Mouse (Mus musculus): ENCODE measurements around the gene Pilrb2. TPM values are rescaled to one million over a fixed set of nuclear protein-coding genes. Genes with fewer than 3 reads are reported as not detected.
"Not testable (repeated sequence)": the region's sequence is repeated elsewhere in the genome, so short reads cannot be mapped to it uniquely, and the experiment has no call there.

Gene Pilrb2
- polyA plus RNA-seq, 1 experiment from 2014 or later = not detected

- H3K27me3 ChIP-seq (replicated peaks; ENCODE audit: low read depth, poor library complexity, severe bottlenecking); H3K9me3 ChIP-seq; H3K27ac ChIP-seq (replicated peaks); H3K4me1 ChIP-seq; H3K36me3 ChIP-seq (replicated peaks); DNase-seq (ENCODE audit: low spot score); H3K4me3 ChIP-seq: not testable (repeated sequence)
- 82% methylated on average over 2 of the region's 2 CpGs for WGBS
These were observed 3.0 kb downstream of the Pilrb2 start for GRCm38 (mm10) chr5:137868600-137868999.

GRCm38 (mm10) chr5:137864008-137864407, 7.6 kb downstream of the Pilrb2 start:
- H3K9me3 ChIP-seq; H3K27me3 ChIP-seq (replicated peaks; ENCODE audit: low read depth, poor library complexity, severe bottlenecking); H3K27ac ChIP-seq (replicated peaks); H3K4me3 ChIP-seq; DNase-seq (ENCODE audit: low spot score); H3K4me1 ChIP-seq; H3K36me3 ChIP-seq (replicated peaks): not testable (repeated sequence)
- 83% methylated on average over 1 of the region's 1 CpGs for WGBS

- H3K27me3 ChIP-seq (replicated peaks; ENCODE audit: low read depth, poor library complexity, severe bottlenecking); H3K4me3 ChIP-seq; DNase-seq (ENCODE audit: low spot score); H3K4me1 ChIP-seq; H3K27ac ChIP-seq (replicated peaks); H3K9me3 ChIP-seq; H3K36me3 ChIP-seq (replicated peaks): not testable (repeated sequence)
- 81% methylated on average over 2 of the region's 2 CpGs for WGBS
These were observed 13.5 kb downstream of the Pilrb2 start, which contains the start of gene Pilrb1 for GRCm38 (mm10) chr5:137857960-137858710. Gene Pilrb1 (minus strand): TSS chr5:137858106.

GRCm38 (mm10) chr5:137856870-137857269, 14.7 kb downstream of the Pilrb2 start:
- not testable (repeated sequence) for H3K9me3 ChIP-seq; H3K36me3 ChIP-seq (replicated peaks); H3K27me3 ChIP-seq (replicated peaks; ENCODE audit: low read depth, poor library complexity, severe bottlenecking); H3K4me1 ChIP-seq; H3K27ac ChIP-seq (replicated peaks); H3K4me3 ChIP-seq; DNase-seq (ENCODE audit: low spot score)
- WGBS = 79% methylated on average over 5 of the region's 5 CpGs

GRCm38 (mm10) chr5:137854907-137855306, 16.7 kb downstream of the Pilrb2 start:
- H3K9me3 ChIP-seq; DNase-seq (ENCODE audit: low spot score); H3K4me3 ChIP-seq; H3K36me3 ChIP-seq (replicated peaks); H3K4me1 ChIP-seq; H3K27me3 ChIP-seq (replicated peaks; ENCODE audit: low read depth, poor library complexity, severe bottlenecking); H3K27ac ChIP-seq (replicated peaks): not testable (repeated sequence)
- 79% methylated on average over 3 of the region's 3 CpGs for WGBS

- 85% methylated on average over 1 of the region's 1 CpGs for WGBS
- H3K27ac ChIP-seq (replicated peaks); H3K36me3 ChIP-seq (replicated peaks); H3K4me1 ChIP-seq; H3K9me3 ChIP-seq; DNase-seq (ENCODE audit: low spot score); H3K4me3 ChIP-seq; H3K27me3 ChIP-seq (replicated peaks; ENCODE audit: low read depth, poor library complexity, severe bottlenecking): not testable (repeated sequence)
These were observed 21.3 kb downstream of the Pilrb2 start for GRCm38 (mm10) chr5:137850313-137850712.

GRCm38 (mm10) chr5:137837110-137837509, 34.5 kb downstream of the Pilrb2 start:
- not testable (repeated sequence) for H3K36me3 ChIP-seq (replicated peaks); H3K4me1 ChIP-seq; H3K9me3 ChIP-seq; H3K27ac ChIP-seq (replicated peaks); DNase-seq (ENCODE audit: low spot score); H3K4me3 ChIP-seq; H3K27me3 ChIP-seq (replicated peaks; ENCODE audit: low read depth, poor library complexity, severe bottlenecking)

- Histone ChIP-seq H3K9me3 (no peaks in the 10 kb centered on the region), H3K36me3 (replicated peaks) (no peaks in the 10 kb centered on the region), H3K27me3 (replicated peaks; ENCODE audit: low read depth, poor library complexity, severe bottlenecking) (no peaks in the 10 kb centered on the region), H3K4me3 (no peak overlapping the region), H3K27ac (replicated peaks) (no peak overlapping the region), H3K4me1 (no peaks in the 10 kb centered on the region)
- DNase-seq (ENCODE audit: low spot score) = no peak
These were observed 35.0 kb downstream of the Pilrb2 start for GRCm38 (mm10) chr5:137836611-137837010.

- H3K27me3 ChIP-seq (replicated peaks; ENCODE audit: low read depth, poor library complexity, severe bottlenecking); H3K9me3 ChIP-seq; H3K27ac ChIP-seq (replicated peaks); H3K36me3 ChIP-seq (replicated peaks); H3K4me1 ChIP-seq; H3K4me3 ChIP-seq; DNase-seq (ENCODE audit: low spot score): not testable (repeated sequence)
- WGBS = 76% methylated on average over 2 of the region's 2 CpGs
These were observed 35.6 kb downstream of the Pilrb2 start, which contains the start of gene Pilra for GRCm38 (mm10) chr5:137835966-137836520. Gene Pilra (minus strand): TSS chr5:137836281.

- no peaks in the 10 kb centered on the region for H3K9me3 ChIP-seq
- 61% methylated on average over 4 of the region's 4 CpGs for WGBS
- no peaks in the 10 kb centered on the region for H3K4me1 ChIP-seq
- no peak overlapping the region for H3K4me3 ChIP-seq
- DNase-seq (ENCODE audit: low spot score) = no peak
- no peaks in the 10 kb centered on the region for H3K27me3 ChIP-seq (replicated peaks; ENCODE audit: low read depth, poor library complexity, severe bottlenecking)
- H3K27ac ChIP-seq (replicated peaks) = no peak overlapping the region
- H3K36me3 ChIP-seq (replicated peaks) = no peaks in the 10 kb centered on the region
These were observed 38.1 kb downstream of the Pilrb2 start for GRCm38 (mm10) chr5:137833500-137833899.

- H3K4me3 ChIP-seq = no peak overlapping the region
- H3K27me3 ChIP-seq (replicated peaks; ENCODE audit: low read depth, poor library complexity, severe bottlenecking) = no peaks in the 10 kb centered on the region
- WGBS = 84% methylated on average over 6 of the region's 6 CpGs
- no peaks in the 10 kb centered on the region for H3K36me3 ChIP-seq (replicated peaks)
- no peak overlapping the region for H3K27ac ChIP-seq (replicated peaks)
- no peaks in the 10 kb centered on the region for H3K9me3 ChIP-seq
- H3K4me1 ChIP-seq = no peaks in the 10 kb centered on the region
- DNase-seq (ENCODE audit: low spot score) = no peak
These were observed 40.1 kb downstream of the Pilrb2 start for GRCm38 (mm10) chr5:137831506-137831905.

GRCm38 (mm10) chr5:137831106-137831505, 40.5 kb downstream of the Pilrb2 start:
- no peak overlapping the region for H3K4me3 ChIP-seq
- no peaks in the 10 kb centered on the region for H3K9me3 ChIP-seq
- H3K27ac ChIP-seq (replicated peaks) = no peak overlapping the region
- H3K4me1 ChIP-seq = no peaks in the 10 kb centered on the region
- no peaks in the 10 kb centered on the region for H3K36me3 ChIP-seq (replicated peaks)
- 91% methylated on average over 4 of the region's 4 CpGs for WGBS
- DNase-seq (ENCODE audit: low spot score) = no peak
- H3K27me3 ChIP-seq (replicated peaks; ENCODE audit: low read depth, poor library complexity, severe bottlenecking) = no peaks in the 10 kb centered on the region

GRCm38 (mm10) chr5:137830238-137830637, 41.4 kb downstream of the Pilrb2 start:
- Histone ChIP-seq H3K9me3 (no peaks in the 10 kb centered on the region), H3K27ac (replicated peaks) (no peak overlapping the region), H3K4me1 (no peaks in the 10 kb centered on the region), H3K36me3 (replicated peaks) (no peaks in the 10 kb centered on the region), H3K27me3 (replicated peaks; ENCODE audit: low read depth, poor library complexity, severe bottlenecking) (no peaks in the 10 kb centered on the region), H3K4me3 (no peak overlapping the region)
- no peak for DNase-seq (ENCODE audit: low spot score)
- WGBS = 80% methylated on average over 7 of the region's 7 CpGs
